Mouse (Mus musculus) C2C12 (cell line): ENCODE results near the gene Nif3l1.

ENCODE experiments used
- CTCF ChIP-seq: IDR thresholded peaks from one replicate; pipeline ENCODE4 v1.5.1; 2011; ENCODE audit not compliant: control insufficient read depth, insufficient read depth, insufficient read length
- MAX ChIP-seq: IDR thresholded peaks from one replicate; pipeline ENCODE4 v1.6.1; 2011; ENCODE audit warnings: mild to moderate bottlenecking, control low read depth

GRCm38 (mm10) chr1:58448396-58448795, 3.4 kb downstream of the Nif3l1 start:
- TF ChIP-seq CTCF (no peak), MAX (no peak)
